Mouse (Mus musculus) embryonic facial prominence, embryonic 15.5 days (tissue): Measurements from ENCODE around the gene Olfr324. TPM values are rescaled to one million over a fixed set of nuclear protein-coding genes. Genes with fewer than 3 reads are reported as not detected.

ENCODE experiments used
- ATAC-seq: fragments of 200-750 bp; cut with Nextera tagmentation; 2 replicates; pipeline ENCODE4 v1.8.0; 2017; ENCODE audit warnings: low read depth, moderate TSS enrichment; ENCODE audit not compliant: insufficient number of reproducible peaks, low FRiP score, low TSS enrichment
- H3K27ac ChIP-seq: fragments of 300-500 bp; sonication (generic); replicated peaks from 2 replicates; pipeline ENCODE4 v1.5.1; 2015; ENCODE audit warnings: mild to moderate bottlenecking, inconsistent platforms
- H3K27me3 ChIP-seq: fragments of 300-500 bp; sonication (generic); 2 replicates; pipeline ENCODE4 v1.6.1; 2015; ENCODE audit warnings: inconsistent platforms
- H3K36me3 ChIP-seq: fragments of 300-500 bp; sonication (generic); 2 replicates; pipeline ENCODE4 v1.6.1; 2015; ENCODE audit warnings: mild to moderate bottlenecking, inconsistent platforms
- H3K4me1 ChIP-seq: fragments of 300-500 bp; sonication (generic); 2 replicates; pipeline ENCODE4 v1.6.1; 2015; ENCODE audit warnings: inconsistent platforms
- H3K4me2 ChIP-seq: fragments of 300-500 bp; sonication (generic); replicated peaks from 2 replicates; pipeline ENCODE4 v1.6.1; 2015; ENCODE audit warnings: mild to moderate bottlenecking, inconsistent platforms
- H3K4me3 ChIP-seq: fragments of 300-500 bp; sonication (generic); replicated peaks from 2 replicates; pipeline ENCODE4 v1.5.1; 2015; ENCODE audit warnings: mild to moderate bottlenecking, inconsistent platforms
- H3K9ac ChIP-seq: fragments of 300-500 bp; sonication (generic); 2 replicates; pipeline ENCODE4 v1.6.1; 2015; ENCODE audit warnings: inconsistent platforms
- H3K9me3 ChIP-seq: fragments of 300-500 bp; sonication (generic); replicated peaks from 2 replicates; pipeline ENCODE4 v1.6.1; 2016; ENCODE audit warnings: inconsistent platforms
- WGBS: fragments of 180-500 bp; shearing (Covaris S2); methylation state at CpG from one replicate; pipeline ENCODE4 v1.1.7; 2015; 5-methylcytosine and 5-hydroxymethylcytosine counted together
- polyA plus RNA-seq: library from polyadenylated mRNA; unstranded; fragments of >200 nt; fragmentation: Nextera tagmentation; extraction: Ambion mirVana; gene quantifications from 2 replicates; pipeline ENCODE4 v1.2.1, GENCODE M21; 2015

Gene Olfr324
- not detected in 2 replicates for polyA plus RNA-seq

DNA sequence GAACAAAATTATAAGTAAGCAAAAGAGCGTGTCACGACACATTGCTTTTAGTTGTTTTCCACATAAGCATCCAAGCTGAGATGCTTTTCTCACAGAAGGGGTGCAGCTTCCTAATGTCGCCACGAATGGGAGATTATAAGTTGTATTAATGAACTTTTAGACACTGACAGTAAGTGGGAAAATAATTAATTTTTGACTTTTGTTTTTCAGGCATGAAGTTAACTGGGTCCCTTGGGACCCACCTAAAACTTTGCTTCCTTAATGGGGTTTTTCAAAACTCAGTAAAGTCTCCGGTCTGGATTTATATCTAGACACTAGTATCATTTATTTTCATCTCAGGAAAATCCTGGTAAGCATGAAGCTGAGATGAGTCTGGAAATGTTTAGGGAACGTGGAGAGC lies at the start of gene Olfr324:
Gene Olfr324 (plus strand): TSS at position 301 of the 400 bp plus-strand sequence.
- 58% methylated on average over 6 of the region's 6 CpGs for WGBS
- Histone ChIP-seq H3K4me1 (no peaks in the 10 kb centered on the region), H3K4me3 (no peak within 1 kb of the TSS), H3K36me3 (no peaks in the 10 kb centered on the region), H3K27me3 (no peaks in the 10 kb centered on the region), H3K27ac (no peak within 1 kb of the TSS), H3K9ac (no peak within 1 kb of the TSS), H3K9me3 (no peaks in the 10 kb centered on the region), H3K4me2 (no peak within 1 kb of the TSS)
- ATAC-seq = no peak

DNA sequence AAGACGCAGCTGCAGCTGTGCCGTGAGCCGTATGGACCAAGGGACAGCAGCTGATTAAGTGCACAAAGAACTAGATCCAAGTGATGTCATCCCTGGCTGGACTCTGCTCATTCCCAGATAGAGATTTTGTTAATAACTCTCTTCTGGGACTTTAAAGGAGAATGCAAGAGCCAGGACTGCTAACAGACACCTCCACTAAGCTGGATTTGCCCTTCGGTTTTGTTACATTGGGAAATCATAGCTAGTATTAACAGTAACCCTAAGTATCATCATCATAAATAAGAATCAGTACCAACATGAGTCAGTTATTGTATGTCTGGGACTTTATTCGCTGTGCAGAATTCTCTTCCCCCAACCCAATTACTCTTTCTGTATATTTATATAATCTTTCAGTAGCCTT lies 48.6 kb upstream of the Olfr324 start, which contains the start of gene Olfr329-ps:
Gene Olfr329-ps (minus strand): TSS at position 101 of the 400 bp plus-strand sequence.
- Histone ChIP-seq H3K4me2 (no peak within 1 kb of the TSS), H3K9ac (no peak within 1 kb of the TSS), H3K4me1 (no peaks in the 10 kb centered on the region), H3K27me3 (no peaks in the 10 kb centered on the region), H3K27ac (no peak within 1 kb of the TSS), H3K4me3 (no peak within 1 kb of the TSS), H3K9me3 (no peaks in the 10 kb centered on the region), H3K36me3 (no peaks in the 10 kb centered on the region)
- 78% methylated on average over 5 of the region's 5 CpGs for WGBS
- ATAC-seq = no peak

DNA sequence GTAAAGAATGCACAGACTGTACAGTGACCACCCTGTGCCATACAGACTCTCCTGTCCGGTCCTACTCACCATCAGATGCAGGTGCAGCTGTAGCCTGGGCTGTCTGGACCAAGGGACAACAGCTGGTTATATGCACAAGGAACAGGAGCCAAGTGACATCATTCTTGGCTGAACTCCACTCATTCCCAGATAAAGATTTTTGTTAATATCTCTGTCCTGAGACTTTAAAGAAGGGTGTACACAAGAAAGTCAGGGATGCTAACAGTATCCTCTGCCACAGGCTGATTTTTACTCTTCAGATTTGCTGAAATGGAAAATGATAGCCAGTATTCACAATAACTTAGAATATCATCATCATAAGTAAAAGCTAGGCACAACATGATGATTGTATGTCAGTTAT lies 39.4 kb upstream of the Olfr324 start, which contains the start of gene Olfr328:
Gene Olfr328 (minus strand): TSS at position 101 of the 400 bp plus-strand sequence.
- H3K9ac ChIP-seq = no peak within 1 kb of the TSS
- no peak within 1 kb of the TSS for H3K4me2 ChIP-seq
- no peak for ATAC-seq
- no peak within 1 kb of the TSS for H3K4me3 ChIP-seq
- H3K36me3 ChIP-seq = no peaks in the 10 kb centered on the region
- WGBS = 65% methylated on average over 1 of the region's 1 CpGs
- no peaks in the 10 kb centered on the region for H3K27me3 ChIP-seq
- H3K27ac ChIP-seq = no peak within 1 kb of the TSS
- H3K4me1 ChIP-seq = no peaks in the 10 kb centered on the region
- H3K9me3 ChIP-seq = no peaks in the 10 kb centered on the region

DNA sequence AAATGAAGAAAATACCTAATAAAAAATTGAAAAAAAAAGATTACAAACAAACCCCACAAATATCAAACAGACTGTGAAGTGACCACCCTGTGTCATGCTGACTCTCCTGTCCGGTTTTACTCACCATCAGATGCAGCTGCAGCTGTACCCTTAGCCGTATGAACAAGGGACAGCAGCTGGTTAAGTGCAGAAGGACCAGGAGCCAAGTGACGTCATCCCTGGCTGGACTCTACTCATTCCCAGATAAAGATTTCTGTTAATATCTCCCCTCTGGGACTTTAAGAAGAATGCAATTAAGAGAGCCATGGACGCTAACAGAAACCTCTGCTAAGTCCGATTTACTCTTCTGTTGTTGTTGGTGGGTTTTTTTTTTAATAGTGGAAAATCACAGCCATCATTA lies 24.5 kb upstream of the Olfr324 start, which contains the start of gene Olfr224:
Gene Olfr224 (minus strand): TSS at position 149 of the 400 bp plus-strand sequence.
- 66% methylated on average over 5 of the region's 5 CpGs for WGBS
- Histone ChIP-seq H3K9me3 (no peaks in the 10 kb centered on the region), H3K27ac (no peak within 1 kb of the TSS), H3K4me3 (no peak within 1 kb of the TSS), H3K4me1 (no peaks in the 10 kb centered on the region), H3K9ac (no peak within 1 kb of the TSS), H3K27me3 (no peaks in the 10 kb centered on the region), H3K36me3 (no peaks in the 10 kb centered on the region), H3K4me2 (no peak within 1 kb of the TSS)
- no peak for ATAC-seq

DNA sequence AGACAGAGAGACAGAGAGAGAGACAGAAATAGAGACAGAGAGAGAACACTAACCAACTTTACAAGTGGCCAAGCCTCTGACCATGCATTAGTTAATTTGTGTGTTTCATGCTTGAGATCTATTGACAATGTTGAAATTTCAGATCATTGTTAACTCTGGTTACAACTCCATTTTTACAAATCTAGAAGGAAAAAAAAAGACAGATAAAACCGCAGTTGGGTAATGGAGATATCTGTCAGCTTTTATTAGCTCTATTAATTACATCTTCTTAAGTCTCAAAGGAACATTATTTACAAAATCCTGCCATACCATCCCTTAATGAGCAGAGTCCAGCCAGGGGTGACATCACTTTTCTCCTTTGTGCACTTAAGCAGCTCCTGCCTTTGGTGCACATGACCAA lies 17.5 kb upstream of the Olfr324 start, which contains the start of gene Olfr325:
Gene Olfr325 (plus strand): TSS at position 301 of the 400 bp plus-strand sequence.
- ATAC-seq = no peak
- WGBS = 70% methylated on average over 1 of the region's 1 CpGs
- H3K27ac ChIP-seq = no peak within 1 kb of the TSS

DNA sequence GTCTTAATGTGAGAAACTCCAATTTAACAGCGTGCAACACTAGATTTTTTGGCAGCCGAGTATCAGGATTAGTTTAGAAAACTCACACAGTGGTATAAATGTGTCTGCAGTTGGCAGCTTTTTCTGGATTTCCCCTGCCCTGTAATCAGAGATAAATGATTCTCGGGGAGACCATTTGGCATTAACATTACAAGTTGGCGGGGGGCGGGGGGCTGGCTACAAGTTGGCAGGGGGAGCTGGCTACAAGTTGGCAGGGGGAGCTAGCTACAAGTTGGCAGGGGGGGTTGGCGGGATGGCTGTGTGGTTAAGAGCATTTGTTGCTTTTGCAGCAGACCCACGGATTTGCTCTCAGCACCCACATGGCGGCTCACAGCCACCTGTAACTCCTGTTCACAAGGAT lies 16.3 kb upstream of the Olfr324 start:
- Histone ChIP-seq H3K9me3 (no peaks in the 10 kb centered on the region), H3K4me3 (no peak overlapping the region), H3K27me3 (no peaks in the 10 kb centered on the region), H3K4me1 (no peaks in the 10 kb centered on the region), H3K27ac (no peak overlapping the region), H3K4me2 (no peak overlapping the region), H3K9ac (no peak overlapping the region), H3K36me3 (no peaks in the 10 kb centered on the region)
- 73% methylated on average over 8 of the region's 8 CpGs for WGBS
- no peak for ATAC-seq

More for the DNA sequence above, 17.5 kb upstream of the Olfr324 start, which contains the start of gene Olfr325:
- Histone ChIP-seq H3K36me3 (no peaks in the 10 kb centered on the region), H3K27me3 (no peaks in the 10 kb centered on the region), H3K4me3 (no peak within 1 kb of the TSS), H3K9ac (no peak within 1 kb of the TSS), H3K9me3 (no peaks in the 10 kb centered on the region), H3K4me1 (no peaks in the 10 kb centered on the region), H3K4me2 (no peak within 1 kb of the TSS)

DNA sequence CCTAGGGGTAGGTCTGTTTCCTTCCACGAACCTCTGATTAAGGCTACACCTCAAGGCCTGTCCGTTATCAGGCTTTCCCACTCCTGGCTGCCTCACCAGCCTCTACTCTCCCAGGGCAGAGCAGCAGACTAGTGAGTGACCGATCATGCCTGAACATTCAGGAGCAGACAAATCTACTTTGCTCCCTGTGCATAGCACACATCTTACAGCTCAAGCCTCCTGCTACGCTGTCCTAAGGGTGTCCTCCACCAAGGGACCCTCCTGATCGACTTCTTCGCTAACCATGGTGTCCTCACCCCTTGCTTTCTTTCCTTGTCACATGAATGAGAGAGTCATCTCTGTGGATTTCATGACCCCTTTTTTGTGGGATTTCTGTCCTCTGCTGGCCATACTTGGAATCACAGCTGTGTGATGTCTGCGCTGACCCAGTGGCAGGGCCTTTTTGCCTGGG lies 7.0 kb upstream of the Olfr324 start:
- 66% methylated on average over 7 of the region's 7 CpGs for WGBS

DNA sequence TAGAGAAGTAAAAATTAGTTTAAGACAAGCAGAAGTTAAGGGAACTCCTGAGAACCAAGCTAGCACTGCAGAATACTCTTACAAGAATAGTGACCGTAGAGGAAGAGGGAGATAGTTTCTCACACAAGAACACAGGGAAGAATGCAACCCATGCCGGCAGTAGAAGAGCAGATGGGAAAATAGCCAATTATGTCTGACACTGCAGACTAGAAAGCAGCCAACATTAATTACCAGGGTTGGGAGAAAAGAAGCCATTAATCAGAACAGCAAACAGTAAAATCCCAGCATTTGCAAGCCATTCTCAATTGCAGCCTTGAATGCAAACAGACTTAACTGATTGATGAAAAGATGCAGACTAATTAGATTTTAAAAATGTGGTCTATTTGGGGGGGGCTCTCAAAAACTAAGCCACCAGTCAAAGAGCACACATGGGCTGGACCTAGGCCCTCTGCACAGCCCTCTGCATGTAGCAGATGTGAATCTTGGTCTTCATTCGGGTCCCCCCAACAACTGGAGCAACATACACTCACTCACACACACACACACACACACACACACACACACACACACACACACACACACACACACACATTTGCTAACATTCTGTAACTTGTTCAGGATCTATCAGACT lies 6.2 kb upstream of the Olfr324 start:
- ATAC-seq = no peak
- Histone ChIP-seq H3K4me3 (no peak overlapping the region), H3K27me3 (no peaks in the 10 kb centered on the region), H3K4me2 (no peak overlapping the region), H3K27ac (no peak overlapping the region), H3K36me3 (no peaks in the 10 kb centered on the region), H3K4me1 (no peaks in the 10 kb centered on the region), H3K9me3 (no peaks in the 10 kb centered on the region), H3K9ac (no peak overlapping the region)
- WGBS = 39% methylated on average over 3 of the region's 3 CpGs

More for the DNA sequence above, 7.0 kb upstream of the Olfr324 start:
- Histone ChIP-seq H3K4me2 (no peak overlapping the region), H3K4me3 (no peak overlapping the region), H3K4me1 (no peaks in the 10 kb centered on the region), H3K9me3 (no peaks in the 10 kb centered on the region), H3K36me3 (no peaks in the 10 kb centered on the region), H3K9ac (no peak overlapping the region), H3K27me3 (no peaks in the 10 kb centered on the region), H3K27ac (no peak overlapping the region)
- no peak for ATAC-seq

DNA sequence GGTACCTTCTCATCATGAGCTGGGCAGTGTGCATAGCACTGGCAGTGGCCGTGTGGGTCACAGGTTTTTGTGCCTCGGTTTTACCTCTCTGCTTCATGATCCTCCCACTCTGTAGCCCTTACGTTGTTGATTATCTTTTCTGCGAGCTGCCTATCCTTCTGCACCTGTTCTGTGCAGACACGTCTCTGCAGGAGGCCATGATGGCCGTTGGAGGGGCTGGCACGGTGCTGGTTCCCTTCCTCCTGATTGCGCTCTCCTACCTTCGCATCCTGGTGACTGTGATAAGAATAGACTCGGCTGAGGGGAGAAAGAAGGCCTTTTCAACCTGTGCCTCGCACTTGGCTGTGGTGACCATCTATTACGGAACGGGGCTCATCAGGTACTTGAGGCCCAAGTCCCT lies 2.9 kb downstream of the Olfr324 start:
- no peak overlapping the region for H3K27ac ChIP-seq
- H3K4me1 ChIP-seq = no peaks in the 10 kb centered on the region
- ATAC-seq = no peak
- no peaks in the 10 kb centered on the region for H3K27me3 ChIP-seq
- no peak overlapping the region for H3K4me2 ChIP-seq
- H3K36me3 ChIP-seq = no peaks in the 10 kb centered on the region
- 88% methylated on average over 13 of the region's 13 CpGs for WGBS
- H3K9me3 ChIP-seq = no peaks in the 10 kb centered on the region
- no peak overlapping the region for H3K9ac ChIP-seq
- H3K4me3 ChIP-seq = no peak overlapping the region

DNA sequence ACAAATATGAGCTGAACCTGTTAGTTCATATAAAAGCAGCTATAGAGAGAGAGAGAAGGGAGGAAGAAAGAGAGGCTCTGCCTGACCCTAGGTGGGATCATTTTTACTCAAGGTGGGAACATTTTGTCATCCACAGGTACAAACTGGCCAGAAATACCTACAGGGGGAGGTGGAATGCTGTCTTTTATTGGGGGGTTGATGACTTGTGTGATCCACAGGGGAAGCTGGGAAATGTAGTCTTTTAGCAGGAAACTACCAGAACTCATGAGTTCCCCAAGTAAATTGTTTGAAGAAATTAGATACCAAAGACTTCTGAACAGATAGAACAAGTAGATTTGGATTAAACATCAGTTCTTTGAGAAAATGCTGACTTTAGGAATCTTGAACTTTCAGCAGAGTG lies 7.1 kb downstream of the Olfr324 start:
- H3K9me3 ChIP-seq = no peaks in the 10 kb centered on the region
- no peak overlapping the region for H3K4me2 ChIP-seq
- ATAC-seq = no peak
- no peaks in the 10 kb centered on the region for H3K4me1 ChIP-seq
- H3K9ac ChIP-seq = no peak overlapping the region
- no peaks in the 10 kb centered on the region for H3K27me3 ChIP-seq
- H3K27ac ChIP-seq = no peak overlapping the region
- H3K36me3 ChIP-seq = no peaks in the 10 kb centered on the region
- H3K4me3 ChIP-seq = no peak overlapping the region

DNA sequence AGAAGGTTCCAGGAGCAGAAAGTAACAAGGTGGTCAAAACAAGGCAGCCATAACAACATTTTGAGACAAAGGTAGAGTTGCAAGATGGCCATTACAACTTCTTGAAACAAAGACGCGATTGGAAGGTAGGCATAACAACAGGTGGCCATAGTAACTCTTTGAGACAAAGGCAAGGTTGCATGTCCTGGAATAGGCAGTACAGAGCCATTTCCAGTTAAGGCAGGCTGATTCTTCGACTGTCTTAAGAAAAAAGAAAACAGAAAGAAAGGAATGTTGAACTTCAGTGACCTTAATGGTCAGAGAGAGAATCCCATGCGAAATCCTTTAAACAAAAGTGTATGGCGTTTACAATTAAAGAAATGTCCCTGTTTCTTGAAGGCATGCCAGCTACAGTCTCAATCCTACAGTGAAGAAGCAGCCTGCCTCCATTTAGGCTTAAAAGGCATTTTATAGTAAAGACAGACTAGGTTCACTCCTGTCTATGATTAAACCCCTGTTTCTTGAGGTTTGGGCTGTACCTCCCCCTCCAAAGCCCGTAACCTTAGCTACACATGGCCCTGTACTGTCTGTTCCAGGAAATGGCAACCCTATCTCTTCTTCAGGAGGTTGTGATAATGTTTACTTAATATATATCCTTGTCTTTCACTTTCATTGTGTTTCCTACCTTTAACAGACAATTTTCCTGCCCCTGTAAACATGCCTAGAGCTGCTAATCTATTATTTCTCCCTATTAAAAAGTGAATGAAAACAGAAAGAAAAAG lies 8.1 kb downstream of the Olfr324 start:
- Histone ChIP-seq H3K9me3 (no peaks in the 10 kb centered on the region), H3K9ac (no peak overlapping the region), H3K4me1 (no peaks in the 10 kb centered on the region), H3K4me2 (no peak overlapping the region), H3K4me3 (no peak overlapping the region), H3K36me3 (no peaks in the 10 kb centered on the region), H3K27me3 (no peaks in the 10 kb centered on the region), H3K27ac (no peak overlapping the region)
- ATAC-seq = no peak
- WGBS = 65% methylated on average over 6 of the region's 6 CpGs
